Mouse (Mus musculus) cerebellum, postnatal 10 days (tissue): ENCODE data around the gene Cd300lf.

Experiments used
- DNase-seq, 2 experiments: peaks; one replicate each; pipeline ENCODE4 v3.0.0; 2021; ENCODE audit warnings: mixed read lengths in 2 of 2

The Cd300lf gene

DNA sequence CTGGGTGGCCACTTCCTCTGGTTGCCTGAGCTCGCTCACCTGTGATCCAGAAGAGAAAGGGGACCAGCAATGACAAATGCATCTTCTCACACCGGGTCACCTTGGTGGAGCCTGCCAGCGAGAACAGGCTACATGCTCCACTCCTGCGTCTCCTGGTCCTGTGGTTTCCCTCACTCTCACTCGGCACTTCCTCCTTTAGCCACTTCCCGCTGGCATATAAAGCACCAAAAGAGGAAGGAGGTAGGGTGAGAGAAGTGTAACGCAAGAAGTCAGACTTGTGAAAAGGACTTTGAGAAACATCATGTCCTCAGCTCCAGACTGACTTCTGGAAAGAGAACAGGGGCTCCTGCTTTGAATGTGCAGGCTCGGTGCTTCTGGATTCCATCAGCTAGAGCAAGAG, at the start of gene Cd300lf:
Gene Cd300lf, minus strand, starts transcription at position 193 of the 400 bp plus-strand sequence.
- no peak for DNase-seq

GRCm38 (mm10) chr11:115181913-115182638, 48.3 kb upstream of the Cd300lf start:
- peak; percentile 93 to 96 for DNase-seq

- peak; percentile 64 to 75 for DNase-seq
These were observed 46.1 kb upstream of the Cd300lf start for GRCm38 (mm10) chr11:115179881-115180280.

- DNase-seq = peak; percentile 82 to 89
These were observed 45.4 kb upstream of the Cd300lf start for GRCm38 (mm10) chr11:115179191-115179590.

- no peak for DNase-seq
These were observed 45.0 kb upstream of the Cd300lf start for GRCm38 (mm10) chr11:115178766-115179165.

DNA sequence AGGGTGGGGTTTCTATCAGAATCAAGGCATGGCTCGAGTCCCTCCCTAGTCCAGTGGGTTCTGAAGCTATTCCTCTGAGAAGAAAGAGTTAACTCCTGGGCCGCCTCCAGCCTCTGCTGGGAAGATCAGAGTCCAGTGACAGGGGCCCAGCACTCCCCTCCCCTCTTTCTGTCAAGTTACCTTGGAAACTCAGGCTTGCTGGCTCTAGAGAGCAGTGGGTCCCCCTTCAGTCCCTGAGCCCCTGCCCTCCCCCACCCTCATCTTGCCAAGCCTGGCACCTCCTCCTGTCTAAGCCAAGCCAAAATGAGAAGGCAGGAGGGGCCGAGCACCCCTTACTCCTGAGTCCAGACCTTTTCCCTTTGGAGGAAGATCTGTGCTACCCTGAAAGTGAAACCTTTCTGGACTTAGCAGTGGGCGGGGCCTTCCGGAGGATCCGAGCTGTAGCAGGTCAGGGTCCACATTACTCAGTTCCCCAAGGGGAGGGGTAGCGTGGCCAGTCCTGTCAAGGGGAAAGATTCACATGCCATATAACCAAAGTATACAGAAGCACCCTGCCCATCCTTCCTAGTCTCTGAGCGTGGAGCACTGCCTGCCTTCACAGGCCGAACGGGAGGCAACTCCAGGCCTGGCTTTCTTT, 43.9 kb upstream of the Cd300lf start:
- DNase-seq = peak; percentile 61 to 74

GRCm38 (mm10) chr11:115176399-115177190, 42.8 kb upstream of the Cd300lf start:
- DNase-seq = no peak

DNA sequence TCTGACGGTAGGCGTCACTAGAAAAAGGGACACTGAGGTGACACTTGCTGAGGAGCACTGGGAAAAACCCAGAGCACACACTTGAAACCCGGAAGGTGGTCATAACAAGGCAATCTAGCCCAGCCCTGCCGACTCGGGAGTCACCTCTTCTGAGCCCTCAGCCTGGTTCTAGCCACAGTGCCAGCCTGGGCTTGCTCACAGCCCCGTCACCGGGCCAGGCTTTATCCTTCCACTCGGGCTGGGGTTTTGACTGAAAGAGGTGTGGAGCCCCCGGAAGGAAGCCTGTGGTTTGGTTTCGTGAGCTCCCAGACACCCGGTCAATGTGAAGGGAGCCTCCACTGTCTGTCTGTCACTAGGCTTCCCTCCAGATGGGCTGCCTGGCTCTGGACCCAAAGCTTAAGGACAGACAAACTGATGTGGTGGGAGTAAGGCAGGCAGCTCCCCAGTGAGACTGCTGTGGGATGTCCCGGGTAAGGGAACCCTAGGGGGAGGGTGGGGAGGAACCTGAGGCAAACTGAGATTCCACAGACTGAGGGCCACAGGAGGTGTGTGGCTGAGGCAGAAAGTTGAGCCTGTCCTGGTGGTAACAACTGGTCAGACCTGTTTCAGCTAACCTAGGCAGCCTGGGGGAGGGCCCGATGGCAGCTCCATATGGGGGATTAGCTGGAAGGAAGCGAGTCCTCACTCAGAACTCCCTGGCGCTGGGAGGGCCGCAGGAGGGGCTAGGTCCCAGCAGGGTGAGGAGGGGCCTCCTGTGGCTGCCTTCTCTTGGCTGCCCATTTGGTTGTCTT, 40.0 kb upstream of the Cd300lf start:
- no peak for DNase-seq

DNA sequence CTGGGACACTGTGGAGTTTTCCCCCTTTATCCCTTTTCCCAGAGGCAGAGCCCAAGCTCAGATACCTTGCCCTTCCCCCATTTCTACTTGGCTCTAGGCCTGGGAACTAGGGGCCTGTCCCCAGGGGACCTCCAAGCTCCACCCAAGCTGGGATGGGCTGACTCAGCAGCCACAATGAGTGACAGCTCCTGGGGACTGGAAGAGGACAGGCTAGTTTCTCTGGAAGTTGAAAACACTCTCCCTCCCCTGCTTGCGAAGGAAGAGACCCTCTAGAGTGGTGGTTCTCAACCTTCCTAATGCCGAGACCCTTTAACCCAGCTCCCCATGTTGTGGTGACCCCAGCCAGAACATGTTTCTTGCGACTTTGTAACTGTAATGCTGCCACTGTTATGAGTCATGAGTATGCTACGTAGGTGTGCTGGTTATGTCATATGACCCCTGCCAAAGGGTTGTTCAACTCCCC, 39.1 kb upstream of the Cd300lf start:
- DNase-seq = peak in 1 of 2 experiments; percentile 61

- DNase-seq = no peak
These were observed 37.3 kb upstream of the Cd300lf start for GRCm38 (mm10) chr11:115171125-115171524.

DNA sequence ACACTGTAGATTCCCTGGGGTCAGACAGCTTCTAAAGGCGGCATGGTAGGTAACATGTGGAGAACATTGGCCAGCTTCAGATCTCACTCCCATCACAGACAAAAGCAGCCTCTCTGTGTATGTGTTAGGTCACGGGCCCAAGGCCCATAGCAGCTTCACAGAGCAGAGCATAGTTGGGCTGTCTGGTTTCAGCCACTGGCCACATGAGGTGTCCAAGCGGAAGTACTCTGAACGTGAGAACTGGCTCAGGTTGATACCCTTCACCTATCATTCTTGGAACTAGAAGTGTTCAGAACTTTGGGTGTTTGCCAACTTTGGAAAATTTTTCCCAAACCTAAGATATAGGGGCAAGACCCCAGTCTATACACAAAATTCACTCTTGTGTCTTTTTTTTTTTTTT, 35.6 kb upstream of the Cd300lf start:
- DNase-seq = no peak

DNA sequence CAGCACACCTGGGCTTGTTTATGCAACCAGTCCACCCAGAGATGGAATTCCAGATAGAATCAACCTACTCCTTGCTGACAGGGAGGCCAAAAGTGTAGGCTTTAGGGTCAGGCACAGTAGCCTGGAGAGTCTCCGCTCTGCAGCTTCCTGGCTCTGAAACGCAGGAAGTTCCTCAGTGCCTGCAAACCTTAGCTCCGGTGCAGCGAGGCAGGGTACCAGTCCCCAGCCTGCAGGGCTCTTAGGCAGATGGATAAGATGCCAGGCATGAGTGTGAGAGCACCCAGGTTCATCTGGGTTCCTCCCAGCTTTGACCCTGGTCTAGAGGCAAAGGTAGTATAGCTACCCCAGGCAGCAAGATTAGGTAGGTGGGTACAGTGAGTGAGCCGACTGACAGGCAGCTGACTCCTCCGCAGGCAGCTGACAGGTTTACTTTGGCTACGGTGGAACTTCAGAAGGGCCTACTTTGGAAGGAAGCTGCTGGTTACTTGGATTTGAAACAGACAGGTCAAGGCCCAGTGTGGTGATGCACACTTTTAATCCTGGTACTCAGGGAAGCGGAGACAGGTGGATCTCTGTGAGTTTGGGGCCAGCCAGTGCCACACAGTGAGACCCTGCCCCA, 33.9 kb upstream of the Cd300lf start:
- DNase-seq = no peak

- DNase-seq = no peak
These were observed 33.0 kb upstream of the Cd300lf start for GRCm38 (mm10) chr11:115166776-115167175.

- peak; percentile 47 to 50 for DNase-seq
These were observed 31.2 kb upstream of the Cd300lf start for GRCm38 (mm10) chr11:115164976-115165374.

DNA sequence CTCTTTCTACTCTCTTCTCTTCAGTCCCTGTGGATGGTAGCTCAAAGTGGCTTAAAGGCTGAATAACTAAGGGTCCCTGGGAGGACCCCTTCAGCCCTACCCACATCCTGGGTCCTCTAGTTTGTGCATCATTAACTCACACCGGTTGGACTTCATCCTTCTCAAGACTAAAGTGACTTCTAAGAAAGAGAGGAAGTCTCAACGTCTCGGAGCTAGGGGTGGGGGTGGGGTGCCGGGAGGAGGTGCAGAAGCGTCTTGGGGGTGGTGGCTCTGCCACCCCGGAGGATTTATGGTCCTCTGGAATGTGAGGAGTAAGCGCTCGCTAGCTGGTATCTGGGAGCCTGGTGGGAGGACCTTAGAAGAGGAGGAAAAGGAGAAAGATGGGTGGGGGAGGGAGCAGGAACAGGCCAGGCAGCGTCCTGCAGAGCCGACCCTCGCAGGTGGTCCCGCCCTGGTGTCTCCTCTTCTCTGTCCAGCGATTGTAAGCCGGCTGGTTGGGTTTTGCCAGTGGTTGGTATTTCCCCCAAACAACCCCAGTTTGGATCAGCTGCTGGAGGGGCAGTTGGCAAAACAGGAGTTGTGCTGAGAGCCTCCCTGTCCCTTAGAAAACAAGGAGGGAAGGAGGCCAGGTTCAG, 30.7 kb upstream of the Cd300lf start:
- peak in 1 of 2 experiments; percentile 32 for DNase-seq

DNA sequence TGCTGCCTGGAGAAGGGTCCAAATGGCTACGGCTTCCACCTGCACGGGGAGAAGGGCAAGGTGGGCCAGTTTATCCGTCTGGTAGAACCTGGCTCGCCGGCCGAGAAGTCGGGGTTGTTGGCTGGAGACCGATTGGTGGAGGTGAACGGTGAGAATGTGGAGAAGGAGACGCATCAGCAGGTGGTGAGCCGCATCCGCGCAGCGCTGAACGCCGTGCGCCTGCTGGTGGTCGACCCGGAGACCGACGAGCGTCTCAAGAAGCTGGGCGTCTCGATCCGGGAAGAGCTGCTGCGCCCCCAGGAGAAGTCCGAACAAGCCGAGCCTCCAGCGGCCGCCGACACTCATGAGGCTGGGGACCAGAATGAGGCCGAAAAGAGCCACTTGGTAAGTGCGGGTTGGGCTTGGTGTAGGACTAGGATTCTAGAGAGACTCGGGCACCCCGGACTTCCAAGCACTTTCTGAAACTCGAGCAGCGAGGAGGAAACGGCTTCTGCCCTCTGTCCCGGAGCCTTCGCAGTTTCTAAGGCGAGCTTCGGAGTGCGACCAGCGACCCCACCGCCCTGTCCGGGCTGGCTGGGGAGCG, 29.9 kb upstream of the Cd300lf start:
- DNase-seq = peak; percentile 62 to 68

- peak; percentile 98 for DNase-seq
These were observed 29.2 kb upstream of the Cd300lf start, which contains the start of gene Slc9a3r1 for GRCm38 (mm10) chr11:115162832-115163480. Gene Slc9a3r1, plus strand, starts transcription at chr11:115163341.

GRCm38 (mm10) chr11:115162205-115162601, 28.4 kb upstream of the Cd300lf start:
- no peak for DNase-seq

DNA sequence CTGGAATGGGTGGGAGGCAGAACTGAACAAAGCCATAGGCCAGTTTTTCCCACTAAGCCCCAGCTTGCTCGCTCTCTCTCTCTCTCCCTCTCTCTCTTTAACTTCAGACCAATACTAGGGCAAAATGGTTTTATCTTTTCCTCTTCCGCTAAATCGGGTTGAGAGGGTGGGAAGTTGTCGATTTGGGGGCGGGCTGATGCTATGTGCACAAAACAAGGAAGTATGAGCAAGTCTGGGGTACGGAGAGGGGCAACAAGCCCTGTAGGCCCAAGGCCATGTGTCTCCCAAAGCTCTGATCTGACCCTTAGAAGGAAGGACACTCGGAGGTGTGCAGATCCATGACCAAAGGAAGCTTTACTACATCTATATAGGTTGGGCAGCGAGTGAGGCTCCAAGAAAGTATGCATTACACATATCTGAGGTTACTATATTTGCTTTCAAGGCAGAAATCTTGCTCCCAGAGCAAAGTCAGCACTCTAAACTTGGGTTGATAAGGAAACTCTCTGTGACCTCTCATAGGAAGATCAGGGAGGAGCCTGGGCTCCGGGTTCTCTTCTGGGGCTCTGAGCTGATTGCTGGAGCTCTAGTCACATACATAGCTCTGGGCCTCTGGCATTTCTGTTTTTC, 27.9 kb upstream of the Cd300lf start:
- no peak for DNase-seq
